Mouse (Mus musculus): ENCODE results near the gene Lilrb4a. TPM values are rescaled to one million over a fixed set of nuclear protein-coding genes. Genes with fewer than 3 reads are reported as not detected.
A peak's percentile ranks its signal among the peaks of the same experiment; 100 is the strongest.
"Not testable (repeated sequence)": the region's sequence is repeated elsewhere in the genome, so short reads cannot be mapped to it uniquely, and the experiment has no call there.

Lilrb4a gene
- polyA plus RNA-seq (2012; rRNA removed), result 4.1 and 4.8 TPM in 2 replicates

DNA sequence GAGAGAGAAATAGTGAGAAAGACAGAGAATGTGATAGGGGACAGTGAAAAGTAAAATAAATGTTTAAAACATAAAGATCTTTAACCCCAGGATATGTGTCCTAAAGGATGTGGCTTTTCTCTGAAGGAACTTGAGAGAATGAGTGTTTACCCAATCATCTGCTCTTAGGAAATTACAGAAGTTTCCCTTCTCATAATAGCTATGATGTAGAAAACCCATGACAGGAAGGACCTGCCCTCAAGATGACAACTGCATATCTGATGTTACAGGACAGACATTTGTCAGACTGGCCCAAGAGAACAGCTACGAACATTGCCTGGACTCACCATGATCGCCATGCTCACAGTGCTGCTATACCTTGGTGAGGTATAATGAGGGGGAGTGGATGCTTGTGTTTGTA is at the start of gene Lilrb4a:
Gene Lilrb4a (plus strand): TSS at position 266 of the 400 bp plus-strand sequence.
- not testable (repeated sequence) for H3K27ac ChIP-seq (ENCODE audit: insufficient read depth, low read length); H3K27me3 ChIP-seq (ENCODE audit: control insufficient read depth, insufficient read depth, low read length); H3K36me3 ChIP-seq (ENCODE audit: control insufficient read depth, insufficient read depth, low read length); H3K4me3 ChIP-seq (ENCODE audit: extremely low read depth, insufficient read depth, insufficient read length); H3K4me1 ChIP-seq (ENCODE audit: control insufficient read depth, insufficient read depth, insufficient read length)
- peak in 1 of 2 experiments; percentile 11 for DNase-seq (ENCODE audit: low read depth in 1 of 2, low spot score in 2 of 2)
- WGBS, result no CpG with 5 or more reads among the region's 2 CpGs

DNA sequence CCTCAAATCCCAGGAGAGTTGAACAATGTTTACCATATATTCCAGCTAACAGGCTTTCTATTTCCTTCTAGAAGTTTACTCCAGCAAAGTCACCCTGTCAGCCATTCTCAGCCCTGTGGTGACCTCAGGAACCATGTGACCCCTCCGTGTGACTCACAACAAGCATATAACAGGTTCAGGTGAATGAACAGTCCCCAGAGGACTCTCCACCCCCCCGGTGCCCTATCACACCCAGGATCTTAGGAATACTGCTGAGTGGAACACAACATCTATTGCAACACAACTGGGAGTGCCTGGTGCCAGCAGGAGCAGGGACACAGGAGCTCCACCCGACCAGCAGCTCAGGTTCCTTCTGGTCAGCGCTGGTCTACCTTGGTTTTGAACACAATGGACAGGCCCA is 39.1 kb upstream of the Lilrb4a start:
- Histone ChIP-seq H3K4me1 (ENCODE audit: control insufficient read depth, insufficient read depth, insufficient read length) (peaks cover 14% of the 10 kb centered on the region), H3K27me3 (ENCODE audit: control insufficient read depth, insufficient read depth, low read length) (no peaks in the 10 kb centered on the region), H3K27ac (ENCODE audit: insufficient read depth, low read length) (peak overlapping the region; percentile 12; the same call in 1 of the 2 replicates), H3K36me3 (ENCODE audit: control insufficient read depth, insufficient read depth, low read length) (no peaks in the 10 kb centered on the region), H3K4me3 (ENCODE audit: extremely low read depth, insufficient read depth, insufficient read length) (no peak overlapping the region)
- WGBS, result 82% methylated on average over 4 of the region's 4 CpGs
- TF ChIP-seq CTCF (IDR thresholded peaks at IDR 0.05; ENCODE audit: extremely low read depth, insufficient read depth, insufficient read length, insufficient replicate concordance) (no peak), POLR2A (IDR thresholded peaks at IDR 0.05; ENCODE audit: low read depth, low read length) (no peak)
- DNase-seq (ENCODE audit: low read depth in 1 of 2, low spot score in 2 of 2), result no peak

DNA sequence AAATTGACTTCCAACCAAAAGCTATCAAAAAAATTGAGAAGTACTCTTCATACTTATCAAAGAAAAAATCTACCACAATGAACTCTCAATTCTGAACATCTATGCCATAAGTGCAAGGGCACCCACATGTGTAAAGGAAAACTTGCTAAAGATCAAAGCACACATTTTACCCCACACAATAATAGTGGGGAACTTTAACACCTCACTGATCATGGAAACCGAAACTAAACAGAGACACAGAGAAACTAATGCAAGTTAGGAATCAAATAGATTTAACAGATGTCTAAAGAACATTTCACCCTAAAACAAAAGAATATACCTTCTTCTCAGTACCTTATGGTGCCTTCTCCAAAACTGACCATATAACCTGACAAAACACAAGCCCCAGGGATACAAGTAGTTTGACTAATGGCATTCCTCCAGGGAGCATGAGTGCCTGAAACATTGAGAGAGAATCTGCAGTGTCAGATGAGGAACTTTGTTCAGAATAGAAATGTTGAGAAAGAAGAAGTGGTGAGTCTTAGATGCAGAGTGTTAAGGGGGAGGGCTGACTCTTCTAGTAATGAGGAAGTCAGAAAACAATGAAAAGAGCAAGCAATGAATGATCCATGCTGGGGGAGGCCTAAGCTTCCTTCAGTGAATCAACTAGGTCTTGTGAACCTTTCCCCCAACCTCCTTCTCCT is 37.0 kb upstream of the Lilrb4a start:
- peak; percentile 9 to 49 for DNase-seq (ENCODE audit: low read depth in 1 of 2, low spot score in 2 of 2)
- WGBS, result 4% methylated on average over 1 of the region's 1 CpGs
- TF ChIP-seq POLR2A (IDR thresholded peaks at IDR 0.05; ENCODE audit: low read depth, low read length) (no peak), CTCF (IDR thresholded peaks at IDR 0.05; ENCODE audit: extremely low read depth, insufficient read depth, insufficient read length, insufficient replicate concordance) (no peak)
- Histone ChIP-seq H3K4me1 (ENCODE audit: control insufficient read depth, insufficient read depth, insufficient read length) (peaks cover 14% of the 10 kb centered on the region), H3K27ac (ENCODE audit: insufficient read depth, low read length) (peak overlapping the region; percentile 65), H3K4me3 (ENCODE audit: extremely low read depth, insufficient read depth, insufficient read length) (no peak overlapping the region), H3K36me3 (ENCODE audit: control insufficient read depth, insufficient read depth, low read length) (no peaks in the 10 kb centered on the region), H3K27me3 (ENCODE audit: control insufficient read depth, insufficient read depth, low read length) (no peaks in the 10 kb centered on the region)

DNA sequence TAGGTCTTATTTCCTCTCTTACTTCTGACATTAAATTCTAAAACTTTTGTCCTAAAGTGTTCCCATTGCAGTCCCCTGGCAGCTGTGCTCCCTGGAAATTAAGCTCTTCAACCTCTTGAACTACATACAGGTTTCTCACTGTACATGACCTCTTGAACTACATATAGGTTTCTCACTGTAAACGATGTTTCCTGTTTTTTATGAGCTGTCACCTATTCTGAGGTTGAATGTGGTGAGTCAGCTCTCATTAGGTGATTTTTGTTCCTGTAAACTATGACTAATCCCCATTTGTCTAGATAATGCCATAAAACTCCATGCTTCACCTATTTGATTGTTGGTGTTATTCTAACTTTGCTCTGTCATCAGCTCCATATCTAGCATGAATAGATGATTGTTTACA is 36.4 kb upstream of the Lilrb4a start:
- Histone ChIP-seq H3K4me3 (ENCODE audit: extremely low read depth, insufficient read depth, insufficient read length) (no peak overlapping the region), H3K4me1 (ENCODE audit: control insufficient read depth, insufficient read depth, insufficient read length) (peaks cover 14% of the 10 kb centered on the region), H3K27ac (ENCODE audit: insufficient read depth, low read length) (peak overlapping the region; percentile 65), H3K27me3 (ENCODE audit: control insufficient read depth, insufficient read depth, low read length) (no peaks in the 10 kb centered on the region), H3K36me3 (ENCODE audit: control insufficient read depth, insufficient read depth, low read length) (no peaks in the 10 kb centered on the region)
- 0% methylated on average over 1 of the region's 1 CpGs for WGBS
- TF ChIP-seq POLR2A (IDR thresholded peaks at IDR 0.05; ENCODE audit: low read depth, low read length) (no peak), CTCF (IDR thresholded peaks at IDR 0.05; ENCODE audit: extremely low read depth, insufficient read depth, insufficient read length, insufficient replicate concordance) (no peak)
- DNase-seq (ENCODE audit: low read depth in 1 of 2, low spot score in 2 of 2), result no peak

DNA sequence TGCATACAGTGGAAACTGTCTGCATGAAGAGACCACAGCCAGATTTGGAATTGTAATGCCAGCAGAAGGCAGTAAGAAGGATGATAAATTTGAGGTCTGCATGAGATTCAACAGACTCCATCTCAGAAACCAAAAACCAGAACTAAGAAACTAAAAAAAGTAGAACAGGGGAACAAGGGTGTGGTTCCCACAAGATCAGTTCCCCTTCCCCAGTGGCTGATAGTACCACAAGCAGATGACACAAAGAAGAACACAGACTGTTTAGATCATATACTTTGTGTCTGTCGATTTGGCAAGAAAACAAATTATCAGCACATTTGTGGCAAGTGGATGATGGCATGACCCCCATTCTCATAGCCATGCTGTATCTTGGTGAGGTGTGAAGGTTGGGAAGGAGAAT is 35.0 kb upstream of the Lilrb4a start:
- Histone ChIP-seq H3K27me3 (ENCODE audit: control insufficient read depth, insufficient read depth, low read length) (no peaks in the 10 kb centered on the region), H3K4me1 (ENCODE audit: control insufficient read depth, insufficient read depth, insufficient read length) (peaks cover 14% of the 10 kb centered on the region), H3K27ac (ENCODE audit: insufficient read depth, low read length) (peak overlapping the region; percentile 77), H3K36me3 (ENCODE audit: control insufficient read depth, insufficient read depth, low read length) (no peaks in the 10 kb centered on the region), H3K4me3 (ENCODE audit: extremely low read depth, insufficient read depth, insufficient read length) (no peak overlapping the region)
- no peak for DNase-seq (ENCODE audit: low read depth in 1 of 2, low spot score in 2 of 2)
- WGBS, result 13% methylated on average over 1 of the region's 1 CpGs
- TF ChIP-seq CTCF (IDR thresholded peaks at IDR 0.05; ENCODE audit: extremely low read depth, insufficient read depth, insufficient read length, insufficient replicate concordance) (no peak), POLR2A (IDR thresholded peaks at IDR 0.05; ENCODE audit: low read depth, low read length) (no peak)

DNA sequence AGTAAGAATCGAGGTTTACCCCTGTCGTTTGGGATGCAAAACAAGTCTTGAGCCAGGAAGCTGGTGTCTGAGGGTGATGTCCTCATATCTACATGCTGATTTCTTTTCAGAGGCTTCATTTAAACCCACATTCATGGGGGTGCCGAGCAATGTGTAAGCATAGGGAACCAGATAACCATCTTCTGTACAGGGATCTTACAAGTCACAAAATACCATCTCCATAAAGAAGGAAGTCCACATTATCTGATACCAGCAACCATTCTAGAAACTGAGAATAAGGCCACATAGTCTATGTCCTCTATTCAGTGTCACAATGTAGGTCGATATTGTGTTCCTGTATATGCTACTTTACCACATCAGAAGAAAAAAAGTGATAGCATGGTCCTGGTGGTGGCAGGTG is 34.4 kb upstream of the Lilrb4a start:
- peak overlapping the region; percentile 77 for H3K27ac ChIP-seq (ENCODE audit: insufficient read depth, low read length)
- no peaks in the 10 kb centered on the region for H3K36me3 ChIP-seq (ENCODE audit: control insufficient read depth, insufficient read depth, low read length)
- H3K27me3 ChIP-seq (ENCODE audit: control insufficient read depth, insufficient read depth, low read length), result no peaks in the 10 kb centered on the region
- H3K4me1 ChIP-seq (ENCODE audit: control insufficient read depth, insufficient read depth, insufficient read length), result peaks cover 13% of the 10 kb centered on the region
- TF ChIP-seq CTCF (IDR thresholded peaks at IDR 0.05; ENCODE audit: extremely low read depth, insufficient read depth, insufficient read length, insufficient replicate concordance) (no peak), POLR2A (IDR thresholded peaks at IDR 0.05; ENCODE audit: low read depth, low read length) (no peak)
- 29% methylated on average over 4 of the region's 4 CpGs for WGBS
- no peak for DNase-seq (ENCODE audit: low read depth in 1 of 2, low spot score in 2 of 2)
- H3K4me3 ChIP-seq (ENCODE audit: extremely low read depth, insufficient read depth, insufficient read length), result no peak overlapping the region

DNA sequence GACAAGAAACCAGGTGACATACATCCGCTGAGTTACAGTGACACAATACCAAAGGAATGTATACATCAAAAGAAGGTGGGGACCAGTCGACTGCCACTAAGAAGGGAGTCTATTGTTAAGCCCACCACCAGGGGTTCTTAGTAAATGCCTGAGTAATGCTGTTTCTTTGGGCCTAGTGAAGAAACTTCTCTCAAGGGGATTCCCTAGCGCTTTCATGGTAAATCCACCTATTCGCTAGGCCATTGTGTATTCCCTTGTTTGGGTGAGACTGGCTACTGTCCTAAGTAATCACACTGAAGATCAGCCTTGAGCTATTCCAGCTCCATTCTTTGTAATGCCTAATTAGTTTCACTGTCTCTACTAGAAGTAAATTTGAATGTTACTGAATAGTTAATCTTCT is 27.0 kb upstream of the Lilrb4a start:
- H3K27me3 ChIP-seq (ENCODE audit: control insufficient read depth, insufficient read depth, low read length), result not testable (repeated sequence)

DNA sequence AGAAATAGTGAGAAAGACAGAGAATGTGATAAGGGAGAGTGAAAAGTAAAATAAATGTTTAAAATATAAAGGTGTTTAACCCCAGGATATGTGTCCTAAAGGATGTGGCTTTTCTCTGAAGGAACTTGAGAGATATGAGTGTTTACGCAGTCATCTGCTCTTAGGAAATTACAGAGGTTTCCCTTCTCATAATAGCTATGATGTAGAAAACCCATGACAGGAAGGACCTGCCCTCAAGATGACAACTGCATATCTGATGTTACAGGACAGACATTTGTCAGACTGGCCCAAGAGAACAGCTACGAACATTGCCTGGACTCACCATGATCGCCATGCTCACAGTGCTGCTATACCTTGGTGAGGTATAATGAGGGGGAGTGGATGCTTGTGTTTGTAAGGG is 10.4 kb upstream of the Lilrb4a start, which contains the start of the genes Gm49339 and Lilr4b:
Gene Gm49339 (plus strand): TSS at position 216 of the 400 bp plus-strand sequence.
Gene Lilr4b (plus strand): TSS at position 236 of the 400 bp plus-strand sequence.
- DNase-seq (ENCODE audit: low read depth in 1 of 2, low spot score in 2 of 2), result peak in 1 of 2 experiments; percentile 9
- not testable (repeated sequence) for H3K36me3 ChIP-seq (ENCODE audit: control insufficient read depth, insufficient read depth, low read length); H3K27me3 ChIP-seq (ENCODE audit: control insufficient read depth, insufficient read depth, low read length); H3K4me1 ChIP-seq (ENCODE audit: control insufficient read depth, insufficient read depth, insufficient read length); H3K27ac ChIP-seq (ENCODE audit: insufficient read depth, low read length); H3K4me3 ChIP-seq (ENCODE audit: extremely low read depth, insufficient read depth, insufficient read length)
- 20% methylated on average over 1 of the region's 3 CpGs for WGBS

More for the DNA sequence above, 27.0 kb upstream of the Lilrb4a start:
- WGBS, result 88% methylated on average over 4 of the region's 4 CpGs
- DNase-seq (ENCODE audit: low read depth in 1 of 2, low spot score in 2 of 2); H3K27ac ChIP-seq (ENCODE audit: insufficient read depth, low read length); H3K4me1 ChIP-seq (ENCODE audit: control insufficient read depth, insufficient read depth, insufficient read length); H3K36me3 ChIP-seq (ENCODE audit: control insufficient read depth, insufficient read depth, low read length); H3K4me3 ChIP-seq (ENCODE audit: extremely low read depth, insufficient read depth, insufficient read length): not testable (repeated sequence)

All from spleen, adult 2 months (tissue).